ENCODE assay signal across 17 mouse cellular contexts in genomic region chr3:135375836-135376235, GRCm38 (mm10). TPM values are rescaled to one million over a fixed set of nuclear protein-coding genes. Genes with fewer than 3 reads are reported as not detected.
"Had no signal": no experiment of that assay in that cellular context is flagged by ENCODE, and none has a peak within 500 bp of the region (broad histone marks: within the 10 kb centered on the region; RNA-seq: fewer than 3 reads in every experiment).

No protein-coding gene starts in this region.

- ATAC-seq: liver, postnatal 0 days; lung, postnatal 0 days; midbrain, embryonic 13.5 days; midbrain, embryonic 15.5 days had no signal

- H3K4me3 ChIP-seq: liver, embryonic 13.5 days; liver, embryonic 15.5 days; megakaryocyte, embryonic 14.5 days; midbrain, embryonic 13.5 days; midbrain, embryonic 15.5 days; neural tube, embryonic 12.5 days; stomach, embryonic 15.5 days had no signal

- H3K4me2 ChIP-seq: liver, embryonic 13.5 days; liver, embryonic 15.5 days; midbrain, embryonic 11.5 days; midbrain, embryonic 13.5 days; midbrain, embryonic 15.5 days; neural tube, embryonic 12.5 days; stomach, embryonic 15.5 days had no signal

- H3K9ac ChIP-seq: liver, embryonic 13.5 days; liver, embryonic 15.5 days; liver, postnatal 0 days; midbrain, embryonic 13.5 days; midbrain, embryonic 15.5 days; neural tube, embryonic 12.5 days; stomach, embryonic 15.5 days had no signal

- H3K9me3 ChIP-seq: liver, embryonic 13.5 days; liver, embryonic 15.5 days; megakaryocyte, embryonic 14.5 days; midbrain, embryonic 13.5 days; midbrain, embryonic 15.5 days; neural tube, embryonic 12.5 days; stomach, embryonic 15.5 days had no signal

- H3K36me3 ChIP-seq: liver, embryonic 13.5 days; liver, embryonic 15.5 days; midbrain, embryonic 13.5 days; midbrain, embryonic 15.5 days; neural tube, embryonic 12.5 days; stomach, embryonic 15.5 days had no signal

- H3K27me3 ChIP-seq: liver, embryonic 13.5 days; liver, embryonic 15.5 days; midbrain, embryonic 13.5 days; midbrain, embryonic 15.5 days; neural tube, embryonic 12.5 days; stomach, embryonic 15.5 days had no signal

- H3K4me1 ChIP-seq: liver, embryonic 13.5 days; liver, embryonic 15.5 days; megakaryocyte, embryonic 14.5 days; midbrain, embryonic 13.5 days; midbrain, embryonic 15.5 days; neural tube, embryonic 12.5 days; stomach, embryonic 15.5 days had no signal

- H3K27ac ChIP-seq: liver, embryonic 13.5 days; liver, embryonic 15.5 days; macrophage; midbrain, embryonic 13.5 days; midbrain, embryonic 15.5 days; neural tube, embryonic 12.5 days; stomach, embryonic 15.5 days; stomach, postnatal 0 days had no signal

- DNase-seq: liver, embryonic 13.5 days; liver, postnatal 0 days; lung, postnatal 36 days; right cerebral cortex, postnatal 14 days had no signal

RNA-seq across cellular contexts. Expression of gene Slc9b1, which starts 28.0 kb away (rescaled TPM):
- polyA plus RNA-seq: liver, embryonic 13.5 days; liver, embryonic 15.5 days; liver, postnatal 0 days; midbrain, embryonic 11.5 days; midbrain, embryonic 15.5 days; midbrain, postnatal 0 days; neural tube, embryonic 12.5 days; neural tube, embryonic 14.5 days; spleen, adult 2 months had no signal
